Mouse (Mus musculus) MN1 (cell line): Measurements from ENCODE around the gene Zfp747.
"Not testable (repeated sequence)": the region's sequence is repeated elsewhere in the genome, so short reads cannot be mapped to it uniquely, and the experiment has no call there.

Source experiments
- DNase-seq: peaks from one replicate; pipeline ENCODE4 v3.0.0-alpha.2; 2016; ENCODE audit warnings: low spot score

Gene Zfp747

GRCm38 (mm10) chr7:127371213-127371612 is 4.6 kb downstream of the Zfp747 start:
- DNase-seq, result no peak

- no peak for DNase-seq
These were observed 9.6 kb downstream of the Zfp747 start for GRCm38 (mm10) chr7:127366249-127366648.

GRCm38 (mm10) chr7:127364166-127364565 is 11.7 kb downstream of the Zfp747 start:
- DNase-seq, result no peak

GRCm38 (mm10) chr7:127363475-127363921 is 12.4 kb downstream of the Zfp747 start:
- peak; percentile 49 for DNase-seq

GRCm38 (mm10) chr7:127362418-127362817 is 13.4 kb downstream of the Zfp747 start:
- peak; percentile 82 for DNase-seq

GRCm38 (mm10) chr7:127361449-127361848 is 14.4 kb downstream of the Zfp747 start:
- no peak for DNase-seq

- no peak for DNase-seq
These were observed 15.6 kb downstream of the Zfp747 start for GRCm38 (mm10) chr7:127360265-127360664.

- no peak for DNase-seq
These were observed 17.4 kb downstream of the Zfp747 start for GRCm38 (mm10) chr7:127358472-127358871.

GRCm38 (mm10) chr7:127357871-127358270 is 18.0 kb downstream of the Zfp747 start:
- DNase-seq, result no peak

GRCm38 (mm10) chr7:127355796-127356195 is 20.1 kb downstream of the Zfp747 start:
- no peak for DNase-seq

- no peak for DNase-seq
These were observed 24.4 kb downstream of the Zfp747 start for GRCm38 (mm10) chr7:127351230-127352004.

GRCm38 (mm10) chr7:127346676-127347075 is 29.2 kb downstream of the Zfp747 start:
- no peak for DNase-seq

- DNase-seq, result peak; percentile 92
These were observed 30.1 kb downstream of the Zfp747 start, which contains the start of gene Zfp768 for GRCm38 (mm10) chr7:127345512-127346325. TSS of gene Zfp768 (minus strand) at chr7:127345589.

- DNase-seq, result peak; percentile 72
These were observed 30.8 kb downstream of the Zfp747 start for GRCm38 (mm10) chr7:127345092-127345491.

- no peak for DNase-seq
These were observed 31.5 kb downstream of the Zfp747 start for GRCm38 (mm10) chr7:127344371-127344770.

- DNase-seq, result no peak
These were observed 32.4 kb downstream of the Zfp747 start for GRCm38 (mm10) chr7:127343351-127344019.

- DNase-seq, result no peak
These were observed 33.0 kb downstream of the Zfp747 start for GRCm38 (mm10) chr7:127342888-127343287.

- peak; percentile 33 for DNase-seq
These were observed 33.5 kb downstream of the Zfp747 start for GRCm38 (mm10) chr7:127342332-127342731.

GRCm38 (mm10) chr7:127341861-127342260 is 34.0 kb downstream of the Zfp747 start:
- not testable (repeated sequence) for DNase-seq

- DNase-seq, result no peak
These were observed 34.5 kb downstream of the Zfp747 start for GRCm38 (mm10) chr7:127341356-127341755.

GRCm38 (mm10) chr7:127337636-127338035 is 38.2 kb downstream of the Zfp747 start:
- DNase-seq, result no peak

GRCm38 (mm10) chr7:127335604-127336003 is 40.2 kb downstream of the Zfp747 start:
- DNase-seq, result no peak
